Mouse (Mus musculus): ENCODE data around the gene Syt8. TPM values are rescaled to one million over a fixed set of nuclear protein-coding genes. Genes with fewer than 3 reads are reported as not detected.

Gene Syt8
- total RNA-seq, 2 experiments from 2014 or later: not detected

DNA sequence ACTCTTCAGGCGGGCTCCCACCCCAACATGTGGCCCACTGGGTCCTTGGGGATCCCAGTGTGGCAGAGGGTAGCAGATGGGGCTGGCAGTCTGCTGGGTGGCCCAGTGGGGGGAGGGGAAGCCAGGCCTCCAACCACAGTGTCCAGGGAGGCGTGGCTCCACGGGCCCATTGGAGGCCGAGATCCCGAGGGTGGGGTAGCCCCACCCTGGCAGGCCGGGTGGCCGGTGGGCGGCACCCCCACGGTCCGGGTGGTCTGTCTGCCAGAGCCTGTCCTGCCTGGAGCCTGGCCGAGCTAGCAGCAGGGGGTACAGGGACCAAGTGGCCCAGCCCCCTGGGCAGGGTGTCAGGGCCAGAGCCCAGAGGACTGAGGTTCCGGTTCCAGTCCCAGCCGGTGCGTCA, 40.1 kb downstream of the Syt8 start:
- no peak for DNase-seq (ENCODE audit: low spot score in 2 of 2)

DNA sequence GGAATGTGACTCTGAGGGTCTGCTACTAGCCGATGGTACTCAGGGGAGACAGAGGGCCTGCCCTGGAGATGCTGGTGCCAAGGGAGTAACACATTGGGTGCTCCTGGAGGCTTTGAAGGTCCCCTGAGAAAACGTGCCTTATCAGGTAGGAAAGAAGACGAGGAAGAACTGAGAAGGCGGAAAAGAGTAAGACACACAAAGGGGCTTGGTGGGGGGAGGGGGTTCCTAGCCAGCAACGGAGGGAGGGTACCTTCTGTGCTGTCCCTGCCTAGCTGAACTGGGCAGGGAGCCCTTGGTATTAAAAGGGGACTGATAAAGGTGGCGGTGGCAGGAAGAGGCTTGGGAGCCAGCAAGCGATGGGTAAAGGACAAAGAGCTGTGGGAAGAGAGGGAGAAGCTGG, 41.0 kb downstream of the Syt8 start:
- no peak for DNase-seq (ENCODE audit: low spot score in 2 of 2)

DNA sequence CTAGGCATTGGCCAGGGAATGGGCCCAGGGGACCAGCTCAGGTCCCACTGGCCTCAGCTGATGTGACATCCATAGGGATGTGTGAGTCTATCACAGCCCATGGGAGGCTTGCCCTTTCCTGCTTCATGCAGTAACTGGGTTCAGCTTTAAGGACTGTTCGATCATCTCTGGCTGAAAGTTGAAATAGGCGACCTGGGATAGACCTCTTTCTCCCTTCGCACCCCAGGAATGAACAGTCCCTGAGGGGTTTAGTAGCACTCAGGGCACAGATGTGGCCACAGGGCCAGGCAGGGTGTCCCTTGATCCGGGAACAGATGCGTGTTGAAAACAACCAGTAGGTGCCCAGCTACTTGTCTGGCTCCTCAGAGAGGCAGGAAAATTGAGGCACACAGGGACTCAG, 41.6 kb downstream of the Syt8 start:
- DNase-seq (ENCODE audit: low spot score in 2 of 2): no peak

DNA sequence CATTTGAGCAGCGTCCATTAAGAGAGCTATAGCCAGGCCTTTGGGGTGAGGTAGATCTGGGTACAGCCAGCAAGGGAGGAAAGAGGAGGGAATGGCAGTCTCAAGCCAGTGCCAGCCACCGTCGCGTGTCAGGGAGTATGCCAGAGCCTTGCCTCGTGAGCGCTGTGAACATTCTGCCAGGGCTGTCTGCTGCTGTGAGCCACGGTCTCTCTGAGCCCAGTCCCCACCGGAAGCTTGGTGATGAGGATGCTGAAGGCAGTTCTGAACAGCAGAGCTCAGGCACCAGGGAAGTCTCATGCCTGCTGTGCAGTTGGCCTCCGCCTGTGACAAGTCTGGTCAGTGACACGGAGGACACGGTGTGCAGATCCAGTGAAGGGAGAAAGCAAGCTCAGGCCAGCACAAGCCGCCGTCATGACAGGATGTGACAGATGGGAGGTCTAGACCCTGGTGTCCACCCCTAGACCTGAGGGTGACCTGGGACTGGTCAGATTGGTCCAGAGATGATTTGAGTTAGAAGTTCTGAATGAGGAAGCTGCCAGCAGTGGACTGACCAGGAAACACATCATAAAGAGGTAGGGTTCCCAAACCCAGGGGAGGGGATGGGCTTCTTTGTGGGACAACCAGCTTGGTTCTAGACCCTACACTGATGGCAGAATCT, 42.3 kb downstream of the Syt8 start:
- DNase-seq (ENCODE audit: low spot score in 2 of 2): peak; percentile 44 to 46

DNA sequence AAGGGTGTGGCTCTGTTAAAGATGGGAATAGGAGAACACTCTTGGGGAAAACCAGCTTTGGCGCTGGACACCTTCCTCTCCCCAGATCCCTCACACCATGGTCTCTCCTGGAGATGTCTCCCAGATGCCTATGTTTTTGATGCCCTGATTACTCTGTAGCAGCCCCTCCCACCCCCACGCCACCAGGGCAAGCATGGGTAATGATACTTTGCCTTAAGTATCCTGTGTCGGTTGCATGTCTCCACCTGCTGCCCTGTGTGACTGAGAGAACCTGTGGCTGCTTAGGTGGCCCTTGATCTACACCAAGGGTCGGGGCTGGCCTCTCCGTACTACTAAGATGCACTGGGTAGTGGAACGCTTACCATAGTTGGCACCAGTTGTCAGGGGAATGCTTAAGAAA, 43.4 kb downstream of the Syt8 start:
- no peak for DNase-seq (ENCODE audit: low spot score in 2 of 2)

DNA sequence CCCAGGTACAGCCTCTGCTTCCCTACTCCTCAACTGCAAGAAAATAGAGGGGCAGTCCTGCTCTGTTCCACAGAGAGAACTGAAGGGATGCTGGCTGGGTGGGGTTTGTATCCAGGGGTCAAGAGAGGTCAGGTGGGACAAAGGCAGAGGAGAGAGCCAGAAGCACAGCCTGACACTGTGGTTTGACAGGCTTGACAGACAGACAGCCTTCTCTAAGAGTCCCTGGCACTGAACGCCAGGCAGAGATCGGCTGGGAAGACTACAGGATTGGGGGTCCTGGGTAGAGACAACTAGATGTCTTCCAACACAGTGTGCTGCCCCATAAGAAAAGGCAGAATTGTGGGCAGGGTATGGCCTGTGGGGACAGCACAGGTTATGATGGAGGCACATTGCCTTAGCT, 43.9 kb downstream of the Syt8 start:
- no peak for DNase-seq (ENCODE audit: low spot score in 2 of 2)

DNA sequence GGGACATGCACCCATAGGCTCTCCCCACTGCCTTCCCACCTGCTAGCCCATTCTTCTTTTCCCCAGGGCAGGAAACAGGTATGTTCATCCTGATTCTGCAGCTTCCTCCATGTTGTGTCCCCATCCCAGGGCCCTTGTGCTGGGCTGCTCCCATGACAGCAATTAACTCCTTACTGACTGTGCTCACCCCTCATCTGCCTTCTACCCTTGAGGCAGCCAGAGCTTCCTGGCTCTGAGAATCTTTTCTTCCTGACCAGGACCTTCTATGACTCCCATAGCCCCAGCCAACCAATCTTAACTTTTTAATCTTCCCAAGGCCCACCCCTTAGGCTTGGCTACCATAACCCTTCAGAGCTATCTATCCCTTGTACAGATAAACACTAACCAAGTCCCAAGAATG, 44.7 kb downstream of the Syt8 start:
- DNase-seq (ENCODE audit: low spot score in 2 of 2): no peak

DNA sequence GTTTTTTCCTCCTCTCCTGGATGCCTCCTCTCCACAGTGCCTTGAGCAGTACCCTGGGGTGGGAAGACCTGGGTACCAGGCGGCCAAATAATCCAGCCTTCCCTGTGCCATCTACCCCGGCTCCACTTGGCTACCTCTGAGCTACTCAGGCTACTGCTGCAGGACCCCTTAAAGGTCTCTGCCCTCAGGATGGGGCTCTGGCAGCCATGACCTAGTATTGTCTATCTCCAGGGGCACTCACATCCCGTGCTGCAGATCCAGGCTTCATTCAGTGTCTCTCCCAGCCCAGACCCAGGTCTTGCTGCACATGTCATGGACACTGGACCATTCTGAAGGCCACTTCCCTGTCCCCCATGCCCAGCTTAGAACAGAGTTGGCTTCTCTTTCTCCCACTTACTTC, 45.2 kb downstream of the Syt8 start:
- no peak for DNase-seq (ENCODE audit: low spot score in 2 of 2)

DNA sequence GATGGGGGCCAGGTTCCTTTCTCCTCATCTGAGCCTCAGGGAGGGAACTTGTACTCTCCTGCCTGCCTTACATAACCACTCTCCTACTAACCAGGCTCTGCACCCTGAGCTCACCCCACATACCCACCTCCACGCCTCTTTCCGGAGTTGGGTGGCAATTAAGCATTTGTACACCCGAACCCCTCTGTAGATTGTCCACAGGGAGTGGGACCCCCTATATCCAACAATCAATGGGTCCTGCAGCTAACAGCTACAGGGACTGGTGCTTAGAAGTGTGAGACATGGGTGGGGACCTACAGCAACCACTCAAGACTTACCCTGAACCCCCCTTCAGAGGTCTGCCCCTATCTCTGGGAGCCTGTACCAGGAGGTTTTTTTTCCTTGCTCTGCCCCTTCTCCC, 46.0 kb downstream of the Syt8 start:
- no peak for DNase-seq (ENCODE audit: low spot score in 2 of 2)

DNA sequence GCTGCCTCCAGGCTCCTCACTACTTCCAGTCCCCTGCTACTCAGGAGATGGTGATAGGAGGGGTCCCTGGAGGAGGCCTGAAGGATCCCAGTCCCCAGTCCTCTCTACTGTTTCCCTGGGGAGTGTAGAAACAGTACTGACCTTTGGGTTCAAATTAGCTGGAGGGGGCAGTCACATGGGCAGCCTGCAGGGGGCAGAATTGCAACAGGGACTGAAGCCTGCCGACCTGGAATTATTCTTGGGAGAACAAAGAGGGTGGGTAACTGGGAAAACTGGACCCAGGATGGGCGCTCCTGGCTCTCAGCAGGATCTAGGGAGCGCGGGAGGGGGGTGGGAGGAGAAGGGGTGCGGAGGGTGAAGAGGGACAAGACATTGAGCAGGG, 46.5 kb downstream of the Syt8 start:
- no peak for DNase-seq (ENCODE audit: low spot score in 2 of 2)

DNA sequence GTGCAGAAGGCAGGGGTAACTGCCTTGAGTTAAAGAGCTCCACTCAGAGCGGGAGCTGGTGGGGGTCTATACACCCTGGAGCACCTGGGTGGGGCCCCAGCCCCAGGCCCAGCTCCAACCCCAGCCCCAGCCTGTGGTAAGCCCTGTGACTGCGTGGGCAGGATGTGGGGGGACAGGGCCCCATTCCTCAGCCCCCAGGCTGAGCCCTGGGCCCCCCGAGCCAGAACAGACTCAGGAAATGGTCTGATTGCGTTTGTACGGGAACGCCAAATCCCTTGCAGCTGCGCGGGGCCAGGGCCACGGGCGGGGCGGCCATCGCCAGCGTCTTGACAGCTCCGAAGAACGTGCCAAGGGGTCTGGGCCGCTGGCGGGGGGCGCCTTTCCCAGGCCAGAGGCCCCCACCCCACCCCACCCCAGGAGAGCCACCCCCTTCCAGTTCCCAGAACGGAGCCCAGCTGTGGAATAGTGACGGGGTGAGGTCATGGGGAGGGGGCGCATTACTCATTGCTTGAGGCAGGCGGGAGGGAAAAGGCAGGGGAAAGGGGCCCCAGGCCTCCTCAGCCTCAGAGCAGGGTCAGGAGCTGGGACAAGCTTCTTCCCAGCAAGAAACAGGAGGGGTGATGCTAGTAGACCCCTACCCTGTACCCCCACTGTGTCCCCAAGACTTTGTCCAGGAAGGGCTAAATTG, 47.1 kb downstream of the Syt8 start:
- DNase-seq (ENCODE audit: low spot score in 2 of 2): no peak

DNA sequence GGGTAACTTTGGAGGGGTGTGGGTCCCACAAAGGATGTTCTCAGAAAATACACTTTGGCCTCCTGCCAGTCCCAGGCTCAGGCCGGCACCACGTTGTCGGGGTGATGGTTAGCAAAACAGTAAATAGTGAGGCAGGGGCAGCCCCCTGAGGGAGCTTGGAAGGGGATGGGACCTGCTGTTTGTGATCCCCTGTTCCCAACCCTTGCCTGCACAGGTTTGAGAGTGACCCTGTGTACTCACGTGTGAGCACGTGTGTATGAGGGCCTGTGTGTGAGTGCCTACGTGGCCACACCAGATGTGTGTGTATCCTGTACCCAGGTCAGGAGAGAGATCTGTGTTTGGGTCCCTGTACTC, 47.6 kb downstream of the Syt8 start:
- DNase-seq (ENCODE audit: low spot score in 2 of 2): no peak

DNA sequence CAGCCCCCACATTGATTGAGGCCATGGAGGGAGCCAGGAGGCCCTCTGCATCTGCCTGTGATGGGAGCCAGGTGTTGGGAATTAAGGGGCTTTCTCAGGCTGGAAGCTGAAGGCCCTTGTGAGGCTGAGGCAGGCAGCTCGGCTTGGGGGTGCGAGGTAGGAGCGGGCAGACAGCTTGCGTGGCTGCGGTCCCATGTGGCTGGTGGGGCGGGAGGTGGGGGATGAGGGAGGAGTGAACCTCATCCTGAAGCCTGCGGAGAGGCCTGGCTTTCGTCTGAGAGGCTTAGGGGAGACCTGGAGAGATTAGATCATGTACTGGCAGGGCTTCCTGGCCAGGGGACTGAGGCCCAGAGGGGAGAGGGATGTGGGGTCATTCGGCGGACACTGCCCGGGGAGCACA, 48.5 kb downstream of the Syt8 start:
- DNase-seq (ENCODE audit: low spot score in 2 of 2): no peak

DNA sequence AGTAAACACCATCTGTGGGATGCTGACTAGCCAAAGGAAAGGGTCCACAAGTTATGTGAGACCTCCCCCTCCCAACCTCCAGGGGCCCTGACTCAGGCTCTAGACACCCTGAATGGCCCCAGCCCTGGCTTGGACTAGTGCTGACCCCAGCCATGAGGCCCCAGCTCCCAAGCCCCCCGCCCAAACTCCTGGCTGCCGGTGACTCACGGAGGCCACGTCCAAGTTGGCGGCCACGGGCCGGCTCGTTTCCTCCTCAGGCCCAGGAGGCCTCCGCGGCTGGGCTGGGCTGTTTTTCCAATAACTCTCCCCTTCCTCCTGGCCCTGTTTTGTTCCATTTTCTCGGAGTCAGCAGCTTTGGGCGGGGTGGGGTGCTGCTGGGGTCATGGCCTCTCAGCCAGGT, 50.1 kb downstream of the Syt8 start:
- DNase-seq (ENCODE audit: low spot score in 2 of 2): no peak

DNA sequence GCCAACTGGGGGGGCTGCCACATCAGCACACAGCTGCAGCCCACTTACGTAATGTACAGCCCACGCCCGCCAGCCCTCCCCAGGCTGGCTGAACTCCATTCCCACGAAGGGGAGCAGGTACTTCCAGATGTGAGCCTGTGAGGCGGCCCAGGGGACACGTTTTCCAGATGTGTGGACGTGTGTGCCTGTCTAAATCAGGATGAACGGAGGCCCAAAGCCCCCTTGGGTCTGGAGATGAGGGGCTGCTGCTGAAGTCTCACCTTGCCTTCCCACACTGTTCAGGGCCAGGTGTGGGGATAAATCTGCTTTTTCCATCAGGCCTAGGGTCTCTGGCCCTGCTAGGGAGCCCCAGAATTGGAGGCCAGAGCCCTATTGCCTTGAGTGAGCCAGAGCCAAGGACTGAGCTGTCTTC, 52.1 kb downstream of the Syt8 start:
- DNase-seq (ENCODE audit: low spot score in 2 of 2): no peak

DNA sequence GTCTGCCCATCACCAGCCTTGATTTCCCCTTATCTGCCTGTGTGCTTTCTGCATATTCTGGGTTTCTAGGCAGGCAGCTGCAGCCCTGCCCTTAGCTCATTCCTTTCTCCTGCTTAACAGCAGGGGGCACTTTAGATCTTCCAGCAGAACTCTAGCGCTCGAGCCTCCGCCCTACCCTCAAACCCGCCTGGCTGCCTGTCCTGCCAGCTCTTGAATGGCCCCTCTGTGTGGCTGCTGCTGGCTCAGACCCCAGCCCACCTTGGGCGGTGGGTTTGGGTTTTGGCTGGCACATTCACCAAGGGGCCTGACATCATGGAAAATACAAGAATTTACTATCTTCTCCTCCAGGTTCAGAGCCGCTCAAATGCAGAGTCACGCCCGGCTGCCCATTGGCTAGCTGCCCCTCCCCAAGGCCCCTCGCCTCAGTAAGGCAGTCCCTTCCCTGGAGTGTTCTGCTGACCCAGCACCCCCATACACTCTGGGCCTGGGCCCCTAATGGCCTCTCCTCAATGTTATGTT, 52.8 kb downstream of the Syt8 start:
- DNase-seq (ENCODE audit: low spot score in 2 of 2): peak; percentile 54 to 66

DNA sequence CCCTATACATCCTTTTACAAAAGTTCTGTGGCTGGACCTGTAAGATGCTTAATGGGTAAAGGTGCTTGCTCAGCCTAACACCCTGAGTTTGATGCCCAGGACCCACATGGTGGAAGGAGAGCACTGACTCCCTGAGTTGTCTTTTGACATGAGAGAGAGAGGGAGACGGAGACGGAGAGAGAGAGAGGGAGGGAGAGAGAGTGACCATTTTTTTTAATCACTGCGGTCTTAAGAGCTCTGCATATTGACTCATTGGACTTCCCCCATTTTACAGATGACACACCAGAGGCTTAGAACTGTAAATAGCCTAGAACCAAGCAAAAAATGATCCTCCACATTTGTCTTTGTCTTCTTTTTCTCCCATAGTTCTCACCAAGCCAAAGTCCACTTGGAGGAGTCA, 53.4 kb downstream of the Syt8 start:
- no peak for DNase-seq (ENCODE audit: low spot score in 2 of 2)

Other genes starting within 250 kb of the Syt8 start
- gene Gm10153, start 244.5 kb upstream of the Syt8 start, total RNA-seq (2021): not detected
- gene Krtap5-3, start 233.5 kb upstream of the Syt8 start, total RNA-seq (2021): not detected
- not detected for gene Gm7579, start 223.0 kb upstream of the Syt8 start, total RNA-seq (2021)
- not detected for gene Krtap5-5, start 204.9 kb upstream of the Syt8 start, total RNA-seq (2021)
- gene Gm40460, start 193.8 kb upstream of the Syt8 start, total RNA-seq (2021): not detected
- not detected for gene Gm2431, start 176.5 kb upstream of the Syt8 start, total RNA-seq (2021)
- not detected for gene Gm4559, start 160.5 kb upstream of the Syt8 start, total RNA-seq (2021)
- not detected for gene Krtap5-1, start 137.7 kb upstream of the Syt8 start, total RNA-seq (2021)
- gene Krtap5-4, start 131.3 kb upstream of the Syt8 start, total RNA-seq (2021): not detected
- gene Ifitm10, start 61.1 kb upstream of the Syt8 start, total RNA-seq (2021): 10 to 100 TPM; 30.0 to 31.3 TPM
- gene Gm49369, start 52.2 kb upstream of the Syt8 start, total RNA-seq (2021): under 1 TPM in 1 of 2 experiments, not detected in 1; 0.71 TPM
- 100 to 1,000 TPM; 304 to 345 TPM for gene Ctsd, start 46.8 kb upstream of the Syt8 start, total RNA-seq (2021)
- gene Tnni2, start 7.0 kb downstream of the Syt8 start, total RNA-seq (2021): under 1 TPM in 1 of 2 experiments, not detected in 1; 0.37 TPM
- gene Lsp1, start 26.0 kb downstream of the Syt8 start, total RNA-seq (2021): 1 to 10 TPM; 4.2 to 4.7 TPM
- gene Tnnt3, start 64.0 kb downstream of the Syt8 start, total RNA-seq (2021): under 1 TPM; 0.92 to 0.95 TPM
- 1 to 10 TPM; 4.2 to 5.1 TPM for gene Mrpl23, start 97.8 kb downstream of the Syt8 start, total RNA-seq (2021)
- 100 to 1,000 TPM; 132 to 227 TPM for gene Igf2, start 232.0 kb downstream of the Syt8 start, total RNA-seq (2021)
- under 1 TPM; 0.09 to 0.12 TPM for gene Gm49394, start 235.1 kb downstream of the Syt8 start, total RNA-seq (2021)